Comparison of ENCODE assay signal across 22 mouse cellular contexts in genomic region chr1:192435503-192435902, GRCm38 (mm10).
DNase-seq lines count a peak whose midpoint lies in the region; ATAC-seq and TF ChIP-seq lines count a peak whose summit lies in the region.
"Had no signal": no experiment of that assay in that cellular context is flagged by ENCODE, and none has a peak within 500 bp of the region (broad histone marks: within the 10 kb centered on the region; RNA-seq: fewer than 3 reads in every experiment).

No protein-coding gene starts in this region.

- TF ChIP-seq POLR2A in lung, adult 2 months (IDR thresholded peaks at IDR 0.05; ENCODE audit: borderline replicate concordance, extremely low read depth, low read depth, low read length), result no peak

- H3K36me3 ChIP-seq in kidney, postnatal 0 days (ENCODE audit: insufficient read depth, low read length), result no peaks in the 10 kb centered on the region
- H3K36me3 ChIP-seq in lung, embryonic 15.5 days, result no peaks in the 10 kb centered on the region
- H3K36me3 ChIP-seq in lung, postnatal 0 days (ENCODE audit: insufficient read depth, low read length), result no peaks in the 10 kb centered on the region
- H3K36me3 ChIP-seq: embryonic facial prominence, embryonic 13.5 days; embryonic facial prominence, embryonic 15.5 days; forebrain, embryonic 10.5 days; forebrain, embryonic 12.5 days had no signal

- H3K4me2 ChIP-seq in kidney, postnatal 0 days (ENCODE audit: low read length), result no peak overlapping the region
- H3K4me2 ChIP-seq in lung, embryonic 15.5 days, result no peak overlapping the region
- H3K4me2 ChIP-seq in lung, postnatal 0 days (replicated peaks; ENCODE audit: low read depth, low read length), result no peak overlapping the region
- H3K4me2 ChIP-seq: embryonic facial prominence, embryonic 13.5 days; embryonic facial prominence, embryonic 15.5 days; forebrain, embryonic 12.5 days had no signal

- H3K4me3 ChIP-seq in kidney, postnatal 0 days (replicated peaks; ENCODE audit: low read depth, low read length), result no peak overlapping the region
- no peak overlapping the region for H3K4me3 ChIP-seq in lung, embryonic 15.5 days
- H3K4me3 ChIP-seq in lung, postnatal 0 days (ENCODE audit: low read depth, low read length), result no peak overlapping the region
- no peak overlapping the region for H3K4me3 ChIP-seq in lung, adult 2 months (replicated peaks; ENCODE audit: extremely low read depth, low read depth, low read length)
- H3K4me3 ChIP-seq: embryonic facial prominence, embryonic 13.5 days; embryonic facial prominence, embryonic 15.5 days; erythroblast, embryonic 14.5 days; forebrain, embryonic 10.5 days; forebrain, embryonic 12.5 days had no signal

- no peak overlapping the region for H3K27ac ChIP-seq in kidney, postnatal 0 days
- no peak overlapping the region for H3K27ac ChIP-seq in lung, embryonic 15.5 days
- H3K27ac ChIP-seq in lung, postnatal 0 days (ENCODE audit: low read length), result no peak overlapping the region
- H3K27ac ChIP-seq: embryonic facial prominence, embryonic 13.5 days; embryonic facial prominence, embryonic 15.5 days; forebrain, embryonic 10.5 days; forebrain, embryonic 12.5 days had no signal

- no peak; the same call in 1 of the 2 replicates for ATAC-seq in kidney, postnatal 0 days (replicated peaks; ENCODE audit: low FRiP score, low read depth)
- peak; percentile 35; the same call in 1 of the 2 replicates for ATAC-seq in lung, embryonic 15.5 days (ENCODE audit: borderline replicate concordance, extremely low read depth, low FRiP score, low TSS enrichment)
- peak; percentile 85 for ATAC-seq in lung, postnatal 0 days
- ATAC-seq: forebrain, embryonic 14.5 days had no signal

- no peak overlapping the region for H3K9ac ChIP-seq in kidney, postnatal 0 days (ENCODE audit: low read depth, low read length)
- H3K9ac ChIP-seq in lung, embryonic 15.5 days, result no peak overlapping the region
- no peak overlapping the region for H3K9ac ChIP-seq in lung, postnatal 0 days (replicated peaks; ENCODE audit: low read depth)
- H3K9ac ChIP-seq: embryonic facial prominence, embryonic 13.5 days; embryonic facial prominence, embryonic 15.5 days; forebrain, embryonic 12.5 days had no signal

- H3K27me3 ChIP-seq in kidney, postnatal 0 days (ENCODE audit: insufficient read depth, low read length), result no peaks in the 10 kb centered on the region
- no peaks in the 10 kb centered on the region for H3K27me3 ChIP-seq in lung, embryonic 15.5 days
- no peaks in the 10 kb centered on the region for H3K27me3 ChIP-seq in lung, postnatal 0 days (replicated peaks; ENCODE audit: insufficient read depth, low read length)
- H3K27me3 ChIP-seq: embryonic facial prominence, embryonic 13.5 days; embryonic facial prominence, embryonic 15.5 days; forebrain, embryonic 12.5 days had no signal

- TF ChIP-seq CTCF in kidney, postnatal 0 days (IDR thresholded peaks at IDR 0.05; ENCODE audit: low read depth), result no peak
- no peak for TF ChIP-seq CTCF in lung, postnatal 0 days (IDR thresholded peaks at IDR 0.05)
- no peak for TF ChIP-seq CTCF in lung, adult 2 months (IDR thresholded peaks at IDR 0.05; ENCODE audit: insufficient read depth, low read length)

- 54% methylated on average over 2 of the region's 2 CpGs for WGBS in kidney, postnatal 0 days
- 52% methylated on average over 2 of the region's 2 CpGs for WGBS in lung, embryonic 15.5 days
- WGBS in lung, postnatal 0 days, result 54% methylated on average over 2 of the region's 2 CpGs
- 64% methylated on average over 2 of the region's 2 CpGs for WGBS in lung, adult 2 months

- H3K9me3 ChIP-seq in kidney, postnatal 0 days (replicated peaks; ENCODE audit: low read length), result no peaks in the 10 kb centered on the region
- H3K9me3 ChIP-seq in lung, embryonic 15.5 days, result no peaks in the 10 kb centered on the region
- H3K9me3 ChIP-seq in lung, postnatal 0 days (ENCODE audit: low read length), result no peaks in the 10 kb centered on the region
- H3K9me3 ChIP-seq: embryonic facial prominence, embryonic 13.5 days; embryonic facial prominence, embryonic 15.5 days; forebrain, embryonic 10.5 days; forebrain, embryonic 12.5 days had no signal

- peak; percentile 23 for DNase-seq in kidney, postnatal 0 days (ENCODE audit: low spot score)
- DNase-seq in kidney, postnatal 10 days, result no peak
- DNase-seq in lung, postnatal 10 days, result no peak
- DNase-seq in lung, postnatal 0 days (ENCODE audit: low spot score), result peak; percentile 68
- no peak for DNase-seq in lung, adult 2 months
- DNase-seq: adrenal gland, adult 2 months; adrenal gland, postnatal 10 days; adrenal gland, postnatal 25 days; cerebellum, adult 11 months; cerebellum, adult 18-20 months; cerebellum, adult 8-10 months; cerebellum, adult 9-11 months; cerebellum, postnatal 14 days; cerebellum, postnatal 36 days; embryo, embryonic 11 days had no signal

- H3K4me1 ChIP-seq in kidney, postnatal 0 days (replicated peaks; ENCODE audit: insufficient read depth, low read length), result no peaks in the 10 kb centered on the region
- H3K4me1 ChIP-seq in lung, embryonic 15.5 days, result no peaks in the 10 kb centered on the region
- no peaks in the 10 kb centered on the region for H3K4me1 ChIP-seq in lung, postnatal 0 days (ENCODE audit: insufficient read depth, low read depth, low read length)
- H3K4me1 ChIP-seq in lung, adult 2 months (ENCODE audit: control insufficient read depth, insufficient read depth, low read length), result no peaks in the 10 kb centered on the region
- H3K4me1 ChIP-seq: embryonic facial prominence, embryonic 13.5 days; embryonic facial prominence, embryonic 15.5 days had no signal

- TF ChIP-seq EP300 in lung, postnatal 0 days (IDR thresholded peaks at IDR 0.05), result no peak

Comparison
In these comparisons a context has a peak if more than half of its experiments do, and no peak if none do; other contexts are left out.
1. DNase-seq: peak in kidney, postnatal 0 days (single experiment) and lung, postnatal 0 days (single experiment); none in kidney, postnatal 10 days (single experiment), lung, postnatal 10 days (single experiment) and lung, adult 2 months (single experiment).